Mouse (Mus musculus) heart, embryonic 16.5 days (tissue): ENCODE data around the gene Hpca. TPM values are rescaled to one million over a fixed set of nuclear protein-coding genes. Genes with fewer than 3 reads are reported as not detected.

Source experiments
- ATAC-seq: fragments of 200-750 bp; cut with Nextera tagmentation; replicated peaks from 2 replicates; pipeline ENCODE4 v1.8.0; 2017; ENCODE audit warnings: moderate number of reproducible peaks; ENCODE audit not compliant: insufficient read depth, low FRiP score; ENCODE audit errors: extremely low read depth
- H3K27ac ChIP-seq: fragments of 300-500 bp; sonication (generic); 2 replicates; pipeline ENCODE4 v1.5.1; 2014; ENCODE audit warnings: mild to moderate bottlenecking, low read length, control low read depth, moderate library complexity
- H3K27me3 ChIP-seq: fragments of 300-500 bp; sonication (generic); 2 replicates; pipeline ENCODE4 v1.6.1; 2014; ENCODE audit warnings: low read length, mixed read lengths; ENCODE audit not compliant: control insufficient read depth, insufficient read depth
- H3K36me3 ChIP-seq: fragments of 300-500 bp; sonication (generic); 2 replicates; pipeline ENCODE4 v1.6.1; 2014; ENCODE audit not compliant: control insufficient read depth, insufficient read depth
- H3K4me1 ChIP-seq: fragments of 300-500 bp; sonication (generic); 2 replicates; pipeline ENCODE4 v1.6.1; 2014; ENCODE audit warnings: low read length, mixed read lengths; ENCODE audit not compliant: control insufficient read depth, insufficient read depth
- H3K4me2 ChIP-seq: fragments of 300-500 bp; sonication (generic); 2 replicates; pipeline ENCODE4 v1.6.1; 2014; ENCODE audit warnings: low read depth, mild to moderate bottlenecking, control low read depth, low read length
- H3K4me3 ChIP-seq: fragments of 300-500 bp; sonication (generic); 2 replicates; pipeline ENCODE4 v1.5.1; 2014; ENCODE audit warnings: mild to moderate bottlenecking, control low read depth, low read length
- H3K9ac ChIP-seq: fragments of 300-500 bp; sonication (generic); 2 replicates; pipeline ENCODE4 v1.6.1; 2014; ENCODE audit warnings: low read length, control low read depth
- H3K9me3 ChIP-seq: fragments of 300-500 bp; sonication (generic); replicated peaks from 2 replicates; pipeline ENCODE4 v1.6.1; 2016; ENCODE audit warnings: low read length; ENCODE audit not compliant: control insufficient read depth
- WGBS: fragments of 180-500 bp; shearing (Covaris S2); extraction: QIAGEN DNeasy Blood & Tissue Kit; methylation state at CpG from one replicate; pipeline ENCODE4 v1.1.7; 2014; 5-methylcytosine and 5-hydroxymethylcytosine counted together
- polyA plus RNA-seq: library from polyadenylated mRNA; unstranded; fragments of >200 nt; fragmentation: Nextera tagmentation; extraction: Ambion mirVana; gene quantifications from 2 replicates; pipeline ENCODE4 v1.2.1, GENCODE M21; 2015

Gene Hpca
- polyA plus RNA-seq, 1 experiment from 2014 or later = 0.88 TPM

DNA sequence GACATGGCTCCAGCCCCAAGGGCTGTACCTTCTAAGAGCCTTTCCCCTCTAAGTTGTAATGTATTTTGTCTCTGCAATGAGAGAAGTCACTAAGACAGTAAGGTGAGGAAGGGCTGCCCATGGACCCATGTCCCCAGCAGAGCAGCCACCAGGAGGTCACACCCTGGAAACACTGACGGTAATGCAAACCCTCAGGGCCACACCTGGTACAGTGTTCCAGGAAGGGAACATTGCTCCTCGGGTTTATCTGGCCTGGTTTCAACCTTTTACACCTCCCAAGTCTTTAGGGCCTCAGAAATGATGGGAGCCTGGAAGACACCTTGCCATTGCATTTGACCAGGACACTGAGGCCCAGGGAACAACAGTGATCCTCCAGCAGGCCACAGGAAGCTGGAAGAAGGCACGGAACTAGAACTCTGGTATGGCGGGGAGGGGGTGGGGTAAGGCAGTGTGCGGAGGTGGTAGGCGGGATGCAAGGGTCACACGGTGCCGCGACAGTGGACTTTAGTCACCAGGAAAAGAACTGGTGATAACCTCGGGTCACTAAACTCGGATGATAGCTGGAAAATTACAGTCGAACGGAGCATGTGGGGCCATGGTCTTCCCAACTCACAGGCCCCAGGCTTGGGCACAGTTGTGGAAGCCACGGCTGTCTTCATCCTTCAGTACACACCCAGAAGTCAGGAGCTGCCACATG is 19.6 kb downstream of the Hpca start:
- Histone ChIP-seq H3K27me3 (peaks cover 44% of the 10 kb centered on the region), H3K9ac (no peak overlapping the region)

GRCm38 (mm10) chr4:129097006-129097405 is 24.8 kb downstream of the Hpca start:
- Histone ChIP-seq H3K9me3 (0 out of 2 replicates have a peak, but pooled peaks cover 2% of the 10 kb centered on the region), H3K27me3 (peaks cover 8% of the 10 kb centered on the region; the same call in 1 of the 2 replicates), H3K9ac (no peak overlapping the region), H3K4me1 (no peaks in the 10 kb centered on the region), H3K36me3 (no peaks in the 10 kb centered on the region), H3K27ac (no peak overlapping the region), H3K4me2 (no peak overlapping the region), H3K4me3 (no peak overlapping the region)
- WGBS = 71% methylated on average over 7 of the region's 7 CpGs
- ATAC-seq = no peak

More for the DNA sequence above, 19.6 kb downstream of the Hpca start:
- Histone ChIP-seq H3K4me3 (no peak overlapping the region), H3K9me3 (0 out of 2 replicates have a peak, but pooled peaks cover 2% of the 10 kb centered on the region), H3K4me1 (0 out of 2 replicates have a peak, but pooled peaks cover 3% of the 10 kb centered on the region), H3K27ac (no peak overlapping the region), H3K4me2 (no peak overlapping the region), H3K36me3 (no peaks in the 10 kb centered on the region)
- ATAC-seq = no peak
- 59% methylated on average over 14 of the region's 14 CpGs for WGBS

DNA sequence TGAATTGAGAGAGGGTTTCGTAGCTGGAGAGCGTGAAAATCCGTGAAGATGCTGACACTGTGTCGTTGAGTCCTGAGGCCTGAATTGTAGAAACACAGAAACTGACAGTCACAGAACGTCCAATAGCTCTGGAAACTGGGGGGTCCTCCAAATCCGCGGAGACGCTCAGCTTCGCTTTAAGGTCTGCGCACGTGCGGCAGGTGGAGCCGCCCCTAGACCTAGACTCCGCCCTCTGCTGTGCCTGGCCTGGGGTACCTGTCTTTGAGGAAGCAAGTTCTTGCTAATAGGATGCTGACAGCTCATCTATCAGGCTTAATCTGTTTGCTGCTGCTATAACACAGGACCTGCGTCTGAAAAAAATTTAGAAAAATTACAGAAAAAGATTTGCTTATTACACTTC is 26.6 kb downstream of the Hpca start:
- H3K9me3 ChIP-seq = 0 out of 2 replicates have a peak, but pooled peaks cover 2% of the 10 kb centered on the region
- H3K9ac ChIP-seq = no peak overlapping the region
- no peak for ATAC-seq
- WGBS = 28% methylated on average over 15 of the region's 15 CpGs
- no peak overlapping the region for H3K4me2 ChIP-seq
- H3K27me3 ChIP-seq = peaks cover 8% of the 10 kb centered on the region; the same call in 1 of the 2 replicates
- H3K4me3 ChIP-seq = no peak overlapping the region
- no peaks in the 10 kb centered on the region for H3K4me1 ChIP-seq
- H3K36me3 ChIP-seq = no peaks in the 10 kb centered on the region
- H3K27ac ChIP-seq = no peak overlapping the region

GRCm38 (mm10) chr4:129087850-129088249 is 34.0 kb downstream of the Hpca start:
- H3K36me3 ChIP-seq = peaks cover 6% of the 10 kb centered on the region; the same call in 1 of the 2 replicates
- no peaks in the 10 kb centered on the region for H3K4me1 ChIP-seq
- H3K4me3 ChIP-seq = no peak overlapping the region
- H3K4me2 ChIP-seq = no peak overlapping the region
- peaks cover 2% of the 10 kb centered on the region; the same call in 1 of the 2 replicates for H3K27me3 ChIP-seq
- no peaks in the 10 kb centered on the region for H3K9me3 ChIP-seq
- no peak overlapping the region for H3K9ac ChIP-seq
- 43% methylated on average over 5 of the region's 5 CpGs for WGBS
- no peak for ATAC-seq
- no peak overlapping the region for H3K27ac ChIP-seq

DNA sequence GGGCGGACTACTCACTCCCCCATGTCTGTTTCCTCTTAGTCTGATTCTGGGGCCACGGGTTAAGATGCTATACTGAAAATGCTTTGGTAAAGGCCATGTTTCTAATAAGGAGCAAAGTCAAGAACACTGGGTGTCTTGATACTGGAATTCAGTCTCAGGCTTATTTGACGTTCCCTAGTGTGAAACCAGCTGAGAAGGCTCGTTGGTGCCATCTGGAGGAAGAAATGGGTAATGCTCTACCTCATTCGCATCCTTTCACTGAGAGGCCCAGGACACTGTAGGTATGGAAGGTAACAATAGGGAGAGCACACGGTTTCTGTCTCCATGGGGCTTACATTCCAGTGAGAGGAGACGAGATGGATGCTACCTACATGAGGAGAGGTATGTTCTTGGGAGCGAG is 35.8 kb downstream of the Hpca start:
- peaks cover 2% of the 10 kb centered on the region; the same call in 1 of the 2 replicates for H3K27me3 ChIP-seq
- H3K4me2 ChIP-seq = no peak overlapping the region
- no peak overlapping the region for H3K4me3 ChIP-seq
- 30% methylated on average over 8 of the region's 8 CpGs for WGBS
- H3K36me3 ChIP-seq = peaks cover 6% of the 10 kb centered on the region; the same call in 1 of the 2 replicates
- H3K9me3 ChIP-seq = no peaks in the 10 kb centered on the region
- ATAC-seq = no peak
- H3K4me1 ChIP-seq = no peaks in the 10 kb centered on the region; the same call in 1 of the 2 replicates
- no peak overlapping the region for H3K9ac ChIP-seq
- no peak overlapping the region for H3K27ac ChIP-seq

DNA sequence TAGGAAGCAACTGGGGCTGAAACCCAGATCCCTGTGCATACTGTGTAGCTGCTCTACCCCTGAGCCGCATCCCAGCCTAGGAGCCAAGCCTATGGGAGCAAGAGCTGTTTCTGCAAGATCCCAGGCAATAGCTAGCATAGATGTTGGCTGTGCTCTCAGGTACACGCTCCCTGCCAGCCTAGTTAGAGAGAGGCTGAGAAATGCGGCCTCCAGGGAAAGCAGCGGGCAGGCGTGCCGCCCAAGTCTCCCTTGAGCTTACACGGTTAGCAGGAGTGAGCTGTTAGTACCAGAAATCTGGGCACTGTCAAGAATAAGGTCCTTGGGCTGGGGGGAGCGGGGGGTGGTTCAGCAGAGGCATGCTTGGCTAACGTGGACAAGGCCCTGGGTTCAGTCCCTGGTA is 36.9 kb downstream of the Hpca start:
- Histone ChIP-seq H3K27me3 (peaks cover 2% of the 10 kb centered on the region; the same call in 1 of the 2 replicates), H3K36me3 (peaks cover 15% of the 10 kb centered on the region; the same call in 1 of the 2 replicates), H3K4me2 (no peak overlapping the region), H3K9me3 (no peaks in the 10 kb centered on the region), H3K4me1 (no peaks in the 10 kb centered on the region; the same call in 1 of the 2 replicates), H3K4me3 (no peak overlapping the region), H3K27ac (no peak overlapping the region), H3K9ac (no peak overlapping the region)
- no peak for ATAC-seq
- 92% methylated on average over 9 of the region's 9 CpGs for WGBS

DNA sequence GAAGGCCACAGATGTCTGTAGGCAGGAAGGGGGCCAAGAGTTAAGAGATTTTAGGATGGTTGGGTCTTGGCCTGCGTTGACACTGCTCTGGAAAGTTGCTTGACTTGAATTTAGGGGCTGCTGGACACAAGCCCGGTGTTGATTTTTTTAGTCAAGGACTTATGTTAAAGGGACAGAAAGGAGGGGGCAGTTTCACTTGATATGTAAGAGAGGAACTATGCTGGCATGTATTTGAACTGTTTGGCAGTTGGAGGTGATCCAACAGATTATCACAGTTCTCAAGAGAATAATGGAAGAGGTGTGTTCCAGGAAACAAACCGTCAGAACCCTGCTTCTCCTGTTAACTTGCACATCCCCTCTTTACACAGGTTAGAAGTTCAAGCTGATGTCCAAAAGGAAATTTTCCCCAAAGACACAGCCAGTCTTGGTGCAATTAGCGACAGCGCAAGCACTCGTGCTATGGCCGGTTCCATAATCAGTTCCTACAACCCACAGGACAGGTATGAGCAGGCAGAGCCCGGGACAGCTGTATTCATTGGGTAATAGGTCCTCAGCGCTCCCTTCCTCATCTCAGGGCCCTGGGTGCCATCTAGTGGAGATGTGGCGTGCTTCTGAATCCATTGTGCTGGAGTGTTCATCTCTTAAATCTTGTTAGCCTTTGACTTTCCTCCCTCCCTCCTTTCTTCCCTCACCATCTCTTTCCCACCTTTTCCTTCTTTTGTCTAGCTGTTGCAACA is 39.3 kb downstream of the Hpca start:
- peaks cover 37% of the 10 kb centered on the region for H3K36me3 ChIP-seq
- no peak overlapping the region for H3K9ac ChIP-seq
- 41% methylated on average over 10 of the region's 10 CpGs for WGBS
- no peaks in the 10 kb centered on the region; the same call in 1 of the 2 replicates for H3K27me3 ChIP-seq
- 0 out of 2 replicates have a peak overlapping the region, but pooled peaks have one; percentile 9 for H3K27ac ChIP-seq
- no peaks in the 10 kb centered on the region; the same call in 1 of the 2 replicates for H3K4me1 ChIP-seq
- no peaks in the 10 kb centered on the region for H3K9me3 ChIP-seq
- H3K4me3 ChIP-seq = no peak overlapping the region
- no peak overlapping the region for H3K4me2 ChIP-seq
- ATAC-seq = peak; percentile 77

- Histone ChIP-seq H3K4me3 (no peak overlapping the region), H3K9ac (no peak overlapping the region), H3K27ac (no peak overlapping the region), H3K4me2 (no peak overlapping the region), H3K36me3 (peaks cover 38% of the 10 kb centered on the region), H3K9me3 (no peaks in the 10 kb centered on the region), H3K4me1 (no peaks in the 10 kb centered on the region; the same call in 1 of the 2 replicates), H3K27me3 (no peaks in the 10 kb centered on the region; the same call in 1 of the 2 replicates)
- WGBS = 69% methylated on average over 3 of the region's 3 CpGs
- ATAC-seq = no peak
Measured at GRCm38 (mm10) chr4:129081939-129082338, 39.9 kb downstream of the Hpca start.

DNA sequence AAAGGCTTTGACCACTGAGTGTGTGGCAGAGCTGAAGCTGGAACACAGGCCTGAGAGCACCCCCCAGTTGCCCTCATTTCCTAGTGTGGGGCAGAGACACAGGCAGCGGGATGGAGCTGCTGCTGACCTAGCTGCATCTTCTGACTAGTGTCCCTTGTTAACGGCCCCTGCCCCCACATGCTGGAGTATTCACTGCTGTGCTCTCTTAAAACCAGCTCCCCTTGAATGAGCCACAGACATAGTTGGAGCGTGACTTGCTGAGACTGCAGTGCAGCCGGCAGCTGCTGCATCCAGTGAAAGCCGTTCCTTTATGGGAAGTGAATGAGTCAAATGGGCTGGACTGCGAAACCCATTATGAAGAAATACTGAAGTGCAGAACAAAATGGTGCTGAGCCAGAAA is 40.3 kb downstream of the Hpca start:
- 83% methylated on average over 6 of the region's 6 CpGs for WGBS
- H3K9me3 ChIP-seq = no peaks in the 10 kb centered on the region
- no peak overlapping the region for H3K4me3 ChIP-seq
- ATAC-seq = no peak
- H3K27ac ChIP-seq = no peak overlapping the region
- H3K4me1 ChIP-seq = no peaks in the 10 kb centered on the region; the same call in 1 of the 2 replicates
- H3K9ac ChIP-seq = no peak overlapping the region
- H3K36me3 ChIP-seq = peaks cover 41% of the 10 kb centered on the region
- no peak overlapping the region for H3K4me2 ChIP-seq
- no peaks in the 10 kb centered on the region for H3K27me3 ChIP-seq
